Mouse (Mus musculus) gonadal fat pad, adult 2 months (tissue): ENCODE results near the gene Pcsk1. TPM values are rescaled to one million over a fixed set of nuclear protein-coding genes. Genes with fewer than 3 reads are reported as not detected.

Source experiments
- DNase-seq: peaks from one replicate; pipeline ENCODE4 v3.0.0-alpha.2; 2012; ENCODE audit warnings: low read depth
- polyA plus RNA-seq: library from polyadenylated mRNA; depleted of rRNA; stranded (reverse); fragments of >200 nt; gene quantifications from 2 replicates; pipeline ENCODE4 v1.2.3, GENCODE M21; 2012; rRNA removed

Gene Pcsk1
- not detected in 2 replicates for polyA plus RNA-seq

GRCm38 (mm10) chr13:75089721-75090410, at the start of gene Pcsk1:
TSS of gene Pcsk1 (plus strand) at chr13:75089826.
- no peak for DNase-seq

GRCm38 (mm10) chr13:75058818-75059217, 30.8 kb upstream of the Pcsk1 start:
- no peak for DNase-seq

GRCm38 (mm10) chr13:75063947-75064346, 25.7 kb upstream of the Pcsk1 start:
- DNase-seq, result no peak

GRCm38 (mm10) chr13:75088597-75088996, 1.0 kb upstream of the Pcsk1 start:
- no peak for DNase-seq

GRCm38 (mm10) chr13:75090411-75090779, 769 bp downstream of the Pcsk1 start:
- no peak for DNase-seq

- DNase-seq, result no peak
Measured at GRCm38 (mm10) chr13:75091071-75091470, 1.4 kb downstream of the Pcsk1 start.

GRCm38 (mm10) chr13:75095487-75095886, 5.9 kb downstream of the Pcsk1 start:
- DNase-seq, result no peak

GRCm38 (mm10) chr13:75113114-75113513, 23.5 kb downstream of the Pcsk1 start:
- DNase-seq, result no peak

- DNase-seq, result peak; percentile 42
Measured at GRCm38 (mm10) chr13:75114007-75114424, 24.4 kb downstream of the Pcsk1 start.

GRCm38 (mm10) chr13:75114838-75115237, 25.2 kb downstream of the Pcsk1 start:
- DNase-seq, result no peak

- no peak for DNase-seq
Measured at GRCm38 (mm10) chr13:75135833-75136232, 46.2 kb downstream of the Pcsk1 start.

GRCm38 (mm10) chr13:75160661-75161060, 71.0 kb downstream of the Pcsk1 start:
- DNase-seq, result no peak

- no peak for DNase-seq
Measured at GRCm38 (mm10) chr13:75163408-75163807, 73.8 kb downstream of the Pcsk1 start.
